Mouse (Mus musculus): ENCODE measurements at regions not wholly inside any gene's neighbourhood (a gene's known extent, or its start where the extent isn't known, plus 50 kb on each side); places are given as distances from the start of the nearest gene placed in this dataset.

GRCm38 (mm10) chr14:87348825-87349224 is 67.6 kb upstream of the Tdrd3 start:
- no peak for DNase-seq

GRCm38 (mm10) chr14:87365793-87366192 is 50.6 kb upstream of the Tdrd3 start:
- no peak for DNase-seq
